Mouse (Mus musculus) thymus, postnatal 25 days (tissue): Measurements from ENCODE around the gene Cdyl.

ENCODE experiments used
- DNase-seq: peaks from one replicate; pipeline ENCODE4 v3.0.0; 2022

The Cdyl gene

GRCm38 (mm10) chr13:35717658-35718057 is 58.0 kb downstream of the Cdyl start:
- no peak for DNase-seq

DNA sequence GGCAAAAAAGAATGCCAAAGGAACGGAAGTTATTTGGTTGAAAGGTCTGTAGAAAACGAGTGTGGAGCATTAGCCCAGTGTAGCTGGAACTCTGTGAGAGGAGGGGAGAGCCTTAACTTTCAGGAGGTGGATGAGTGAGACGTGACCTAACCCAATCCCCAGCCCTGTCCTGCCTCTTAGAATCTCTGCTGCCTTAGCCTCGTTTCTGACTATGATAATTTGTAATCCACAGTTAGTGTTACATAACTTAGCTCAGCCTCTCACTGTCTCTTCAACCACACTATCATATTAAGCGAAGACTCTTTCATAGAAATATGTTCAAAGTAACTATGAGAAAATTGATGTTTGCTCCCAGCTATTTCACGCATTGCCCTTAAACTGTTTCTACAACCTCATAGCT is 59.9 kb downstream of the Cdyl start:
- no peak for DNase-seq

GRCm38 (mm10) chr13:35723073-35723472 is 63.4 kb downstream of the Cdyl start:
- DNase-seq = no peak

GRCm38 (mm10) chr13:35726025-35726424 is 66.4 kb downstream of the Cdyl start:
- no peak for DNase-seq

- DNase-seq = no peak
These were observed 72.5 kb downstream of the Cdyl start for GRCm38 (mm10) chr13:35732131-35732530.

GRCm38 (mm10) chr13:35732891-35733596 is 73.4 kb downstream of the Cdyl start:
- DNase-seq = no peak

- DNase-seq = no peak
These were observed 77.9 kb downstream of the Cdyl start for GRCm38 (mm10) chr13:35737565-35737964.

GRCm38 (mm10) chr13:35738210-35738609 is 78.6 kb downstream of the Cdyl start:
- DNase-seq = no peak

- no peak for DNase-seq
These were observed 79.8 kb downstream of the Cdyl start for GRCm38 (mm10) chr13:35739473-35739872.

DNA sequence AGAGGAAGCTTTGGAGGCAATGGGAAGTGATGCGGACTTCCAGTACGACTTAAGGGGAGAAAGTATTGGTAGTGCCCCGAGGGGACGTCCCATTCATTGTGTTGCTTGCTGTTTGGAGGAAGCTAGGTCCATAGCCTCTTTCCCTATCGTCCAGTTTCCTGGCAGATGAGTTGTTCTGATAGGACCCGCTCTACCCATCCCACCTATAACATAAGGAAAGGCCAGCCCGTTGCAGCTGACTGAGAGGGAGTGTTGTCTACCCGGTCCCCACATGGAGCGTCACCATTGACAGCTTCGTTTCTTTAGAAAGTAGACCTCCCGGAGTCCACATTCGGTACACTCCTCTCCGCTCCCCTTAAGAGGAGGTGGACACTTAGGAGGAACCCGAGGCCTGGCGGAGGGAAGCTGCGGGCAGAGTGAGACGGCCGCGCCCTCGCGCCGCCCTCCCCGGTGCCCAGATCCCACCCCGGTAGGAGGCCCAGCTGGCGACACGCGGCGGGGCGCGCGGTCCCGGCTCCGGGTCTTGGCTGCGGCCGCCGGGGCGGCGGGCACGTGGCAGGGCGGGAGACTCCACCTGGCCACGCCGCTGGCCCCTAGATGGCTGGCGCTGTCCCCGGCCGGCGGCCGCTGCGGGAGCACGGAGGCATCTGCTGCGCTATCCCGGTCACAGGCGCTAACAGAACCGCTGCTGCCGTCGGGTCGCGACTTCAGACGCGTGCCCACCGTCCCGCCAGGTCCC is 80.8 kb downstream of the Cdyl start:
- peak; percentile 74 for DNase-seq

DNA sequence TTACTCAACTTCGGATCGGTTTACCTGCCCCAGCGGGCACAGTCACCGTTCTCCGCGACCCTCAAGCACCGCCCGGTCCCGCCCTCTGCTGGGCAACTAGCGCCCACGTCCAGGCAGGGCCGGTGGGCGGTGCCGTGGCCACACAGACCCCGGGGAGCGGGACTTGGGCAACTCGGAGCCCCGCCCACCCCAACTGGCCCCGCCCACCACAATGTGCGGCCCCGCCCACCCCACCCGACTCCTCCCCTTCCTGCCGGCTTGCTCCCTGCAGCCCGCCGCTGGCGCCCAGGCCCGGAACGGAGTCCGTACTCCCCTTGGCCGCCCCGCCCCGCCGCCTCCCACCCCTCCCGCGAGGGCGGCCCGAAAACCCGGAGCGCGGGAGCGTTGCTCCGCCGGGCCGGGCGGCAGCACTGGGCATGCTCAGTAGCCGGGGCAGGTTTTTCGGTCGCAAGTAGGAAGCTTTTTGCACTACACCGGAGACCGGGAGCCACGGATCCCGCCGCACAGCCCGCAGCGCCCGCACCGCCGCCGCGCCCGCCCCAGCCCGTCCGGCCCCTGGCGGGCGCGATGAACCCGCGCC is 81.5 kb downstream of the Cdyl start:
- peak; percentile 92 for DNase-seq

GRCm38 (mm10) chr13:35741620-35742421 is 82.2 kb downstream of the Cdyl start:
- DNase-seq = peak; percentile 73

- no peak for DNase-seq
These were observed 83.1 kb downstream of the Cdyl start for GRCm38 (mm10) chr13:35742696-35743095.

DNA sequence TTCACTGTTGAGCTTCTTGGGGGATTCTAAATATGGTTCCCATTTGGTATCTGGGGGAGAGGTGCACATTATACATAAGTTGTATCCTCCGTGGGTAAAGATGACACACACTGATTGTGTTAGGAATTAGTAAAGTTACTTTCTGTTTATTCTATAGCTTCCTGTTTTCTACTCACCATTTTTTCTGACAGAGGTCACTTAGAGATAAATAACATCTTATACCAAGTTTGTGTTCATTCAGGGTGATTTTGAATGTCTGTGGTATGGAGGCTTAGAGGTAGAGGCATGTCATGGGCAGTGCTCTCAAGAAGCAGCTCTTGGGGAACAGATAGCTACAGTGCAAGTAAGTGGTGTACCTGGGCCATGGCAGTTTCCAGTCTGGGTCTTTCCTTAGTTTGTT is 83.6 kb downstream of the Cdyl start:
- DNase-seq = no peak

GRCm38 (mm10) chr13:35749194-35749593 is 89.6 kb downstream of the Cdyl start:
- DNase-seq = no peak

- DNase-seq = no peak
These were observed 90.0 kb downstream of the Cdyl start for GRCm38 (mm10) chr13:35749680-35750079.

- DNase-seq = no peak
These were observed 92.4 kb downstream of the Cdyl start for GRCm38 (mm10) chr13:35752046-35752445.

- DNase-seq = no peak
These were observed 95.4 kb downstream of the Cdyl start for GRCm38 (mm10) chr13:35755002-35755401.

DNA sequence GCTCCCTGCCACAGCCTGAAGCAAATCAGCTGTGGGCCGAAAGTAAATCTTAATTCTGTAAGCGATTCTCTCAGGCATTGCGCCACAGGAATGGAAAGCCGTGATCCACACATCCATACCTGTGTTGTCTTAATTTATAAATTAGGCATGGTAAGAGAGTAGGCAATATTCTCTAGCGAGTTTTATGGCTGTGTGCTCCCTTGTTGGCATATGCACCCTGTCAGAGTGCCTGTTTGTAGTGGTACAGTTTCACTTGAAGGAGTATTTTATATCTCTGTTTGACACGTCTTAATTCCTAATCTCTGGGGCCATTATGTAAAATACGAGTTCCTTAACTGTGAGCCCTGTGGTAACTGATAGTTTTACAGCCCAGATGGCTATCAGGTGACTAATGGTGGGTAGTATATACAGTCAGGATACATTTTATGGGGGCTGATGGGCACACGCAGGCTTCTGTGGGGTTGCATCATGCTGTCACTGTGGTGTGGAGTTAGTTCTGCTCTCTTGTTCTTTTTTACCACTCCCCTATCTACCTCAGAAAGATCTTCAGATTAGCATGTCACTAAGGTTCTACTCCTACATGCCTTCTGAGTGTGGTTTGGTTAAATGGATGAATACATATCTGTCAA is 96.1 kb downstream of the Cdyl start:
- DNase-seq = no peak

GRCm38 (mm10) chr13:35756393-35757338 is 97.0 kb downstream of the Cdyl start:
- no peak for DNase-seq

- no peak for DNase-seq
These were observed 100.7 kb downstream of the Cdyl start for GRCm38 (mm10) chr13:35760372-35760771.

DNA sequence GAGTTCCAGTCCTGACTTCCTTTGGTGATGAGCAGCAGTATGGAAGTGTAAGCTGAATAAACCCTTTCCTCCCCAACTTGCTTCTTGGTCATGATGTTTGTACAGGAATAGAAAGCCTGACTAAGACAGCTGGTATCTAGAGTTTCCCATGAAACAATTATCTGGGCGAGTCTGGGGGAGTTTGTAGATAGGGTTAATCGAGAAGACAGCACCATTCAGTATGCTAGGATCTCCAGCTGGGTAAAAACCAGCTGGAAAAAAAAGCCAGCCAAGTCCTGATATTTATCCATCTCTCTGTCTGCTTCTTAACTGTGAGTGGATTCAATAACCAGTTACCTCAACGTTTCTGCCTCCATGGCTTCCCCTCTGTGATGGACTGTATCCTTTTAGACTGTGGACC is 104.9 kb downstream of the Cdyl start:
- no peak for DNase-seq
